Mouse (Mus musculus): ENCODE results near the gene Poc1a.

DNA sequence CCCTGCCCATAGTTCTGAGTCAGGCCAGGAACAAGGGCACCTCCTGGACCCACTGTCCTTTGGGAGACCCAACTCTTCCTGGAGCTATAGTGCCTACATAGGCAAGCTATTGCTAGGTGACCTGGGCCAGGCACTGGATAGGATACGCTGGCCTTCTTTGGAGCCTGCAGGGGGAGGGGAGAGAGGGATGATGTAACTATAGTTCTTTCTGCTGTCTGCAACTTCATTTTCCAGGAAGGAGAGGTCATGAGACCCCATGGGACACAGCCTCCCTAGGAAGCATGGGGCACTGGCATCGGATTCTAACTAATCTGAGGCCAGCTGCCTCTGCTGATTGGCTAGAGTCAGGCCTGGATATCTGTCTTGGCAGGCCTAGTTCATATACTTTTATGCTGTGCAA lies 38.2 kb downstream of the Poc1a start:
- TF ChIP-seq CTCF (IDR thresholded peaks at IDR 0.05; ENCODE audit: control insufficient read depth, insufficient read depth, insufficient read length) (no peak), USF1 (IDR thresholded peaks at IDR 0.05; ENCODE audit: low read depth) (no peak), MAX (IDR thresholded peaks at IDR 0.05) (no peak), MYOD1 (IDR thresholded peaks at IDR 0.05; ENCODE audit: control insufficient read depth, insufficient read length, low read depth) (no peak), CEBPB (IDR thresholded peaks at IDR 0.05; ENCODE audit: low read depth) (no peak), MYOG (IDR thresholded peaks at IDR 0.05; ENCODE audit: control insufficient read depth, extremely low read depth, insufficient read length) (no peak), FOSL1 (IDR thresholded peaks at IDR 0.05; ENCODE audit: insufficient read depth, low read length, poor library complexity, severe bottlenecking) (no peak)
